Mouse (Mus musculus): ENCODE data around the gene Poldip3. TPM values are rescaled to one million over a fixed set of nuclear protein-coding genes. Genes with fewer than 3 reads are reported as not detected.
"Not testable (repeated sequence)": the region's sequence is repeated elsewhere in the genome, so short reads cannot be mapped to it uniquely, and the experiment has no call there.

Gene Poldip3
- polyA plus RNA-seq, 1 experiment from 2014 or later: 48.8 TPM

- Histone ChIP-seq H3K4me3 (ENCODE audit: inconsistent target) (no peak overlapping the region), H3K27ac (no peak overlapping the region), H3K79me2 (ENCODE audit: inconsistent target) (no peaks in the 10 kb centered on the region), H3K36me3 (ENCODE audit: inconsistent target) (peaks cover 43% of the 10 kb centered on the region)
- 100% methylated on average over 6 of the region's 6 CpGs for WGBS (ENCODE audit: missing documents)
These were observed 8.5 kb upstream of the Poldip3 start for GRCm38 (mm10) chr15:83157667-83158064.

DNA sequence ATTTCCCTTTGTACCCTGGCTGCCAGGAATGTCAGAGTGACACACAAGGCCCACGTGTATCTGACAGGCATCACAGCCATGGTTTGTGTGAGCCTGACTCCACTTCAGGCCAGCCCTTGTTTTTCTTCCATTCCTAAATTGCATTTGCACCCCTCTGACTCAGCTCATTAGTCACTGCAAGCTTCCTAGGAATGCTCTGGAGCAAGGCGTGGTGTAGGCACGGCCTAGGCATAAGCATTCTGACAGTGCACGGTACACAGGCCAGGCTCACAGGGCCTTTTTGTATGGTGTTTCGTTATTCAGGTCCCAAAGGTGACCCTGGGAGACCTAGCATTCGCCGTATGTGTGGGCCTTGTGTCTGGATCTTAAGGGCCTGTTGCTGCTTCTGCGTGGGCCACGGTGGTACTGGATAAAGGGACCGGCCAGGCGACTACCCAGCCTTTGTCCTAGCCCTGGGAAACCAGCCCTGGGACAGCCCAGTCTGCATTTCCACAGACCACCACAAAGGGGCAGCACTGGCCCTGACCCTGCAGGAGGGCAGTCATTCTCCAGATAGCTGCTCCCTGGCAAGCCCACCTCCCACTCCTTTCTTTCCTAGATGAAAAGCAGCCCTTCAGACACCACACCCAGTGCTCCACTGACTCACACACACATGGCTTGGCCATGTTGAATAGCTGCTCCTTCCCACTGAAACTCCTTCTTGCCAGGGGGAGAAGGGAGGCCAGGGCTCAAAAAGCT is 7.9 kb upstream of the Poldip3 start:
- Histone ChIP-seq H3K4me3 (ENCODE audit: inconsistent target) (no peak overlapping the region), H3K79me2 (ENCODE audit: inconsistent target) (no peaks in the 10 kb centered on the region), H3K36me3 (ENCODE audit: inconsistent target) (peaks cover 38% of the 10 kb centered on the region), H3K27ac (no peak overlapping the region)
- WGBS (ENCODE audit: missing documents): 93% methylated on average over 11 of the region's 11 CpGs

GRCm38 (mm10) chr15:83155672-83156419 is 6.7 kb upstream of the Poldip3 start:
- 65% methylated on average over 6 of the region's 6 CpGs for WGBS (ENCODE audit: missing documents)
- H3K79me2 ChIP-seq (ENCODE audit: inconsistent target): no peaks in the 10 kb centered on the region
- no peak overlapping the region for H3K27ac ChIP-seq
- H3K4me3 ChIP-seq (ENCODE audit: inconsistent target): no peak overlapping the region
- peaks cover 27% of the 10 kb centered on the region for H3K36me3 ChIP-seq (ENCODE audit: inconsistent target)

DNA sequence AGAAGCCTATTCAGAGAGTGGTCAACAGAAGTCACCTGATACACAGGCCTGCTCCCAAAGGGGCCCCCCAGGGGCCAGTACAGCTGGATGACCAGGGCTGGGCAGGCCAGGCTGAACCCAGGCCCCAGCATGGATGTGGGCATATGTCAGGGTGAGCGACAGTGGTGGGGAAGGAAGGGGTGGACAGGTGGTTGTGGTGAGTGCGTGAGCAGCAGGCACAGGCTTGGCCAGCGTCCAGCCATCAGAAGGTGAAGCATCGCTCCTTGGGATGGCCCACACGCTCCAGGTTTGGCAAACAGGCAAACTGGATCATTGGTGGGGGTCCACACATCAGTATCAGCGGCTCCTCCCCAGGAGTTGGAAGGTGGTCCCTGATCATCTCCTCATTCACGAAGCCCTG is 5.1 kb upstream of the Poldip3 start:
- H3K4me3 ChIP-seq (ENCODE audit: inconsistent target): no peak overlapping the region
- no peaks in the 10 kb centered on the region for H3K79me2 ChIP-seq (ENCODE audit: inconsistent target)
- WGBS (ENCODE audit: missing documents): 100% methylated on average over 7 of the region's 7 CpGs
- no peak overlapping the region for H3K27ac ChIP-seq
- H3K36me3 ChIP-seq (ENCODE audit: inconsistent target): peaks cover 12% of the 10 kb centered on the region; the same call in 1 of the 2 replicates

- H3K36me3 ChIP-seq (ENCODE audit: inconsistent target): peaks cover 7% of the 10 kb centered on the region; the same call in 1 of the 2 replicates
- peaks cover 30% of the 10 kb centered on the region for H3K79me2 ChIP-seq (ENCODE audit: inconsistent target)
- no peak overlapping the region for H3K4me3 ChIP-seq (ENCODE audit: inconsistent target)
- 94% methylated on average over 4 of the region's 4 CpGs for WGBS (ENCODE audit: missing documents)
- no peak overlapping the region for H3K27ac ChIP-seq
These were observed 1.5 kb upstream of the Poldip3 start for GRCm38 (mm10) chr15:83150694-83151093.

DNA sequence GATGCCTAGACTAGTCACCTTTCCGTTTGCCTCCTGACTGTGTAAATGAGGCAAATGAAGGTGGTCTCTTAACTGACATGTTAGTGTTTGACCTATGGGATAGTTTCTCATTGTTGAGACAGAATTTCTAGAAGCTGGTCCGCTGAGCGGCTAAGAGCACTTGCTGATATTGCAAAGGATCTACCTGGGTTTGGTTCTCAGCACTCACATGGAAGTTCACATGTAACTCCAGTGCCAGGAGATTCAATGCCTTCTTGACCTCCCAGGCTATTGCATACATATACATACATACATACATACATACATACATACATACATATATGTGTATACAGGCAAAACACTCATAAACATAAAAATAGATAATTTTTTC is 874 bp upstream of the Poldip3 start:
- H3K79me2 ChIP-seq (ENCODE audit: inconsistent target): peaks cover 37% of the 10 kb centered on the region
- peaks cover 7% of the 10 kb centered on the region; the same call in 1 of the 2 replicates for H3K36me3 ChIP-seq (ENCODE audit: inconsistent target)
- 39% methylated on average over 3 of the region's 3 CpGs for WGBS (ENCODE audit: missing documents)
- no peak overlapping the region for H3K4me3 ChIP-seq (ENCODE audit: inconsistent target)
- H3K27ac ChIP-seq: peak overlapping the region; percentile 87

DNA sequence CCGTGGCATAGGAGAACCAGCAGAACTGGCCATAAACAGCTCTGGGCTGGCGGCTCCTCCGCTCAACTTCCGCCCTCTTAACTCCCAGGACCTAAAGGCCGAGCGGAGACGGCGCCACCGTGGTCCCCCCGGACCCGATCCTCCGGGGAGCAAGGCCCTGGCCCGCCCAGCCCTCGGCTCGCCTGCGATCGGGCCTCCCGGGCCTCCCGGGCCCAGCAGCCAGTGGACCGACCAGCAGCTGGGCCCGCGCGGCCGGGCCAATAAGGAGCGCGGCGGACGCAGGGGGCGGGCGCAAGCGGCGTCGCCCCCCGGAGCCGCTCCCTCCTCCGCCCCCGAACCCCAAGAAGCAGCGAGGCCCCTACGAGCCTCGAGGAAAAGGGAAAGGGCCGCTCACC is 386 bp downstream of the Poldip3 start:
- 2% methylated on average over 38 of the region's 41 CpGs for WGBS (ENCODE audit: missing documents)

GRCm38 (mm10) chr15:83148395-83148794 is 789 bp downstream of the Poldip3 start:
- Histone ChIP-seq H3K4me3 (ENCODE audit: inconsistent target) (peak overlapping the region; percentile 93), H3K27ac (peak overlapping the region; percentile 81), H3K79me2 (ENCODE audit: inconsistent target) (peaks cover 53% of the 10 kb centered on the region), H3K36me3 (ENCODE audit: inconsistent target) (peaks cover 7% of the 10 kb centered on the region; the same call in 1 of the 2 replicates)
- under 1% methylated on average over 21 of the region's 21 CpGs for WGBS (ENCODE audit: missing documents)

More for the DNA sequence above, 386 bp downstream of the Poldip3 start:
- H3K4me3 ChIP-seq (ENCODE audit: inconsistent target): peak overlapping the region; percentile 93
- H3K27ac ChIP-seq: peak overlapping the region; percentile 87
- peaks cover 7% of the 10 kb centered on the region; the same call in 1 of the 2 replicates for H3K36me3 ChIP-seq (ENCODE audit: inconsistent target)
- peaks cover 49% of the 10 kb centered on the region for H3K79me2 ChIP-seq (ENCODE audit: inconsistent target)

DNA sequence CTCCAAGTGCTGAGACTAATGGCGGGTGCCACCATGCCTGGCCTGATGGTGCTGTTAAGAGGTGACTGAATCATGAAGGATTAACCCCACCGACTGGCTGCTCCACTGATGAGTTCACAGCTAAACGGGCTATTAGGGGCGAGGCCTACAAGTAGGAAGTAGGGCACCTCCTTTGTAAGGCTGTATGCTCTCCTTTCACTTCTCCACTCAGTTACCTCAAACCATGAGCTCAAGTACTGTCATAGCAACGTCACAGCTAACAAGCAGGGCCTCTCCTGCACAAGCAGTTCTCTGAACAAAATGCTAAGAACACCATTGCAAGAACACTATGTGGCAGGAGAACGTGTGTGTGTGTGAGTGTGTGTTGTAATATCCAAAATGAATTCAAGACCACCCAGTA is 3.6 kb downstream of the Poldip3 start:
- WGBS (ENCODE audit: missing documents): 49% methylated on average over 6 of the region's 6 CpGs
- Histone ChIP-seq H3K4me3 (ENCODE audit: inconsistent target) (no peak overlapping the region), H3K36me3 (ENCODE audit: inconsistent target) (peaks cover 7% of the 10 kb centered on the region; the same call in 1 of the 2 replicates), H3K27ac (no peak overlapping the region), H3K79me2 (ENCODE audit: inconsistent target) (peaks cover 82% of the 10 kb centered on the region)

DNA sequence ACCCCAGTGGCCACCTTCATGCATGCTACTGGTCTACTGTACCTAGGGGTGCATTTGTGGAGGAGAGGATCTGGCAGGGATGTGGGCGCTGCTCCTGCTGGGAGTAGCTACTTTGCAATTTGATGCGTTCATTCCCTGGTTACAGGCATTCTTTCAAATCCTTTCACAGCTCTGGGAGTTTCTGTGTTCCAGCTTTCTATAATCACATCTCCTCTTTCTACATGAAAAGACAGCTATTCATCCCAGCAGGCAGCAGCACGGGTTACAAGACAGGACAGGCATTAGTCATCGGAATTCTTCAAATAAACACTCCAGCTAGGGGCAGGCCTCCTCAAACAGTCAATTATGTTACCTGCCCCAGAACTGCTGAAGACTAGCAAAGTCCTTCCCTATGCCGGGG is 6.3 kb downstream of the Poldip3 start:
- H3K79me2 ChIP-seq (ENCODE audit: inconsistent target): peaks cover 100% of the 10 kb centered on the region
- 99% methylated on average over 5 of the region's 5 CpGs for WGBS (ENCODE audit: missing documents)
- H3K27ac ChIP-seq: no peak overlapping the region
- peaks cover 17% of the 10 kb centered on the region; the same call in 1 of the 2 replicates for H3K36me3 ChIP-seq (ENCODE audit: inconsistent target)
- no peak overlapping the region for H3K4me3 ChIP-seq (ENCODE audit: inconsistent target)

- H3K4me3 ChIP-seq (ENCODE audit: inconsistent target): no peak overlapping the region
- H3K79me2 ChIP-seq (ENCODE audit: inconsistent target): peaks cover 96% of the 10 kb centered on the region
- peaks cover 49% of the 10 kb centered on the region for H3K36me3 ChIP-seq (ENCODE audit: inconsistent target)
- 100% methylated on average over 2 of the region's 2 CpGs for WGBS (ENCODE audit: missing documents)
- H3K27ac ChIP-seq: no peak overlapping the region
These were observed 13.5 kb downstream of the Poldip3 start for GRCm38 (mm10) chr15:83135654-83136053.

- Histone ChIP-seq H3K36me3 (ENCODE audit: inconsistent target) (peaks cover 53% of the 10 kb centered on the region), H3K27ac (0 out of 2 replicates have a peak overlapping the region, but pooled peaks have one; percentile 22), H3K79me2 (ENCODE audit: inconsistent target) (peaks cover 86% of the 10 kb centered on the region), H3K4me3 (ENCODE audit: inconsistent target) (no peak overlapping the region)
- WGBS (ENCODE audit: missing documents): 83% methylated on average over 6 of the region's 6 CpGs
These were observed 14.5 kb downstream of the Poldip3 start for GRCm38 (mm10) chr15:83134671-83135070.

GRCm38 (mm10) chr15:83129530-83130231 is 19.5 kb downstream of the Poldip3 start:
- WGBS (ENCODE audit: missing documents): 60% methylated on average over 7 of the region's 7 CpGs
- Histone ChIP-seq H3K36me3 (ENCODE audit: inconsistent target) (peaks cover 62% of the 10 kb centered on the region), H3K4me3 (ENCODE audit: inconsistent target) (no peak overlapping the region), H3K79me2 (ENCODE audit: inconsistent target) (peaks cover 36% of the 10 kb centered on the region; the same call in 1 of the 2 replicates), H3K27ac (peak overlapping the region; percentile 55)

- H3K4me3 ChIP-seq (ENCODE audit: inconsistent target); H3K27ac ChIP-seq: not testable (repeated sequence)
- Histone ChIP-seq H3K36me3 (ENCODE audit: inconsistent target) (peaks cover 50% of the 10 kb centered on the region), H3K79me2 (ENCODE audit: inconsistent target) (peaks cover 11% of the 10 kb centered on the region; the same call in 1 of the 2 replicates)
- WGBS (ENCODE audit: missing documents): 85% methylated on average over 3 of the region's 3 CpGs
These were observed 22.1 kb downstream of the Poldip3 start for GRCm38 (mm10) chr15:83127037-83127436.
